Comparison of ENCODE assay signal across 11 mouse cellular contexts in genomic region chr4:145245581-145245980, GRCm38 (mm10). TPM values are rescaled to one million over a fixed set of nuclear protein-coding genes. Genes with fewer than 3 reads are reported as not detected.
A peak's percentile ranks its signal among the peaks of the same experiment; 100 is the strongest.
DNase-seq lines count a peak whose midpoint lies in the region; ATAC-seq lines count a peak whose summit lies in the region.
"Had no signal": no experiment of that assay in that cellular context is flagged by ENCODE, and none has a peak within 500 bp of the region (broad histone marks: within the 10 kb centered on the region; RNA-seq: fewer than 3 reads in every experiment).

No protein-coding gene starts in this region.

- H3K4me2 ChIP-seq in heart, embryonic 15.5 days: peak overlapping the region; percentile 91
- H3K4me2 ChIP-seq in midbrain, embryonic 14.5 days (ENCODE audit: low read length): peak overlapping the region; percentile 61; the same call in 1 of the 2 replicates

- no peak for ATAC-seq in heart, embryonic 15.5 days (replicated peaks; ENCODE audit: insufficient number of reproducible peaks, insufficient read depth, low FRiP score, low read depth)
- no peak for ATAC-seq in midbrain, embryonic 14.5 days (ENCODE audit: low FRiP score, low TSS enrichment)
- ATAC-seq: Patski had no signal

- H3K4me3 ChIP-seq in heart, embryonic 15.5 days: peak overlapping the region; percentile 61
- H3K4me3 ChIP-seq in brown adipose tissue, adult 24 weeks (ENCODE audit: insufficient read depth, low read depth, low read length): peak overlapping the region; percentile 90
- H3K4me3 ChIP-seq in midbrain, embryonic 14.5 days (replicated peaks; ENCODE audit: low read depth, low read length): peak overlapping the region; percentile 37; the same call in 1 of the 2 replicates

- peaks cover 12% of the 10 kb centered on the region for H3K4me1 ChIP-seq in heart, embryonic 15.5 days (replicated peaks)
- peaks cover 24% of the 10 kb centered on the region for H3K4me1 ChIP-seq in brown adipose tissue, adult 24 weeks (ENCODE audit: control insufficient read depth, insufficient read depth, insufficient read length, low read length)
- no peaks in the 10 kb centered on the region for H3K4me1 ChIP-seq in midbrain, embryonic 14.5 days (ENCODE audit: control insufficient read depth, insufficient read depth, low read length)

- no peaks in the 10 kb centered on the region for H3K36me3 ChIP-seq in heart, embryonic 15.5 days
- H3K36me3 ChIP-seq in midbrain, embryonic 14.5 days (ENCODE audit: control insufficient read depth, insufficient read depth, low read length): no peaks in the 10 kb centered on the region

- DNase-seq in heart, postnatal 4 days: no peak
- DNase-seq in induced T-regulatory cell, adult 2 months (ENCODE audit: low read depth): peak; percentile 60
- no peak for DNase-seq in midbrain, embryonic 14.5 days
- no peak for DNase-seq in ovary, postnatal 10 days (ENCODE audit: low spot score)
- DNase-seq in frontal cortex, adult 2 months (ENCODE audit: extremely low spot score in 1 of 2, low spot score in 1 of 2): no peak
- no peak for DNase-seq in thymus, postnatal 36 days
- DNase-seq: cerebellum, adult 2 months; kidney, adult 18-20 months had no signal

- no peak overlapping the region for H3K9ac ChIP-seq in heart, embryonic 15.5 days
- no peak overlapping the region for H3K9ac ChIP-seq in midbrain, embryonic 14.5 days (replicated peaks; ENCODE audit: low read length)

- no peak overlapping the region for H3K27ac ChIP-seq in heart, embryonic 15.5 days
- peak overlapping the region; percentile 15 for H3K27ac ChIP-seq in brown adipose tissue, adult 24 weeks (replicated peaks; ENCODE audit: low read depth, low read length)
- H3K27ac ChIP-seq in midbrain, embryonic 14.5 days (replicated peaks; ENCODE audit: low read depth, low read length): no peak overlapping the region

- peaks cover 35% of the 10 kb centered on the region for H3K27me3 ChIP-seq in heart, embryonic 15.5 days
- 0 out of 2 replicates have a peak, but pooled peaks cover 5% of the 10 kb centered on the region for H3K27me3 ChIP-seq in midbrain, embryonic 14.5 days (ENCODE audit: control insufficient read depth, insufficient read depth, low read length)
- H3K27me3 ChIP-seq: Patski had no signal

- H3K9me3 ChIP-seq in heart, embryonic 15.5 days (replicated peaks): no peaks in the 10 kb centered on the region
- H3K9me3 ChIP-seq in midbrain, embryonic 14.5 days (ENCODE audit: control insufficient read depth, low read length): no peaks in the 10 kb centered on the region

- 80% methylated on average over 3 of the region's 3 CpGs for WGBS in heart, embryonic 15.5 days
- 88% methylated on average over 3 of the region's 3 CpGs for WGBS in midbrain, embryonic 14.5 days

RNA-seq across cellular contexts. Expression of gene Tnfrsf1b, which starts 1.1 kb away (rescaled TPM):
- 2.9 and 6.0 TPM in 2 replicates for polyA plus RNA-seq in heart, embryonic 15.5 days (2015; fragmentation: Nextera tagmentation; extraction: Ambion mirVana)
- total RNA-seq in heart, postnatal 4 days (2021): 1 to 10 TPM; 4.5 to 5.0 TPM
- polyA plus RNA-seq in brown adipose tissue, adult 24 weeks (2012; ENCODE audit: insufficient read depth, insufficient read length, missing spikeins): 2.8 and 3.4 TPM in 2 replicates
- 1.6 and 2.7 TPM in 2 replicates for polyA plus RNA-seq in midbrain, embryonic 14.5 days (2014; fragmentation: Nextera tagmentation; extraction: Ambion mirVana)
- polyA plus RNA-seq in frontal cortex, adult 2 months (2012; rRNA removed): 3.0 TPM in 2 replicates

RNA-seq across cellular contexts. Expression of gene Vps13d, which starts 50.8 kb away (rescaled TPM):
- polyA plus RNA-seq in heart, embryonic 15.5 days (2015; fragmentation: Nextera tagmentation; extraction: Ambion mirVana): 6.9 and 7.3 TPM in 2 replicates
- total RNA-seq in heart, postnatal 4 days (2021): 10 to 100 TPM; 67.7 to 68.9 TPM
- 30.9 and 35.6 TPM in 2 replicates for polyA plus RNA-seq in brown adipose tissue, adult 24 weeks (2012; ENCODE audit: insufficient read depth, insufficient read length, missing spikeins)
- polyA plus RNA-seq in midbrain, embryonic 14.5 days (2014; fragmentation: Nextera tagmentation; extraction: Ambion mirVana): 11.9 and 13.3 TPM in 2 replicates
- 54.9 and 58.7 TPM in 2 replicates for polyA plus RNA-seq in frontal cortex, adult 2 months (2012; rRNA removed)

Comparison
In these comparisons a context has a peak if more than half of its experiments do, and no peak if none do; other contexts are left out.
1. H3K4me3 ChIP-seq: peak in every context shown above with its lines; median percentile 90 in brown adipose tissue, adult 24 weeks; 61 in heart, embryonic 15.5 days; 37 in midbrain, embryonic 14.5 days.